Mouse (Mus musculus) right cerebral cortex, adult 2 months (tissue): ENCODE measurements around the gene Dab2ip.

Source experiments
- DNase-seq, 2 experiments: peaks; one replicate each; pipeline ENCODE4 v3.0.0; 2021 to 2022; ENCODE audit warnings: low spot score in 2 of 2

Gene Dab2ip

GRCm38 (mm10) chr2:35557911-35558825 is at the start of gene Dab2ip:
Gene Dab2ip (plus strand): TSS chr2:35558266.
- peak; percentile 77 to 82 for DNase-seq

GRCm38 (mm10) chr2:35508597-35509342 is 49.3 kb upstream of the Dab2ip start:
- DNase-seq: peak; percentile 70 to 83

GRCm38 (mm10) chr2:35509343-35509667 is 48.8 kb upstream of the Dab2ip start:
- DNase-seq: no peak

GRCm38 (mm10) chr2:35509888-35510287 is 48.2 kb upstream of the Dab2ip start:
- DNase-seq: no peak

- no peak for DNase-seq
These were observed 47.1 kb upstream of the Dab2ip start for GRCm38 (mm10) chr2:35510920-35511319.

- DNase-seq: no peak
These were observed 45.8 kb upstream of the Dab2ip start for GRCm38 (mm10) chr2:35512226-35512625.

- DNase-seq: peak in 1 of 2 experiments; percentile 14
These were observed 43.8 kb upstream of the Dab2ip start for GRCm38 (mm10) chr2:35514051-35514892.

GRCm38 (mm10) chr2:35526612-35527242 is 31.3 kb upstream of the Dab2ip start:
- DNase-seq: no peak

GRCm38 (mm10) chr2:35529086-35529485 is 29.0 kb upstream of the Dab2ip start:
- no peak for DNase-seq

GRCm38 (mm10) chr2:35529856-35530255 is 28.2 kb upstream of the Dab2ip start:
- DNase-seq: peak; percentile 46 to 55

- no peak for DNase-seq
These were observed 27.3 kb upstream of the Dab2ip start for GRCm38 (mm10) chr2:35530732-35531131.

GRCm38 (mm10) chr2:35533646-35534045 is 24.4 kb upstream of the Dab2ip start:
- no peak for DNase-seq

- peak; percentile 86 to 92 for DNase-seq
These were observed 18.6 kb upstream of the Dab2ip start for GRCm38 (mm10) chr2:35539276-35539972.

- no peak for DNase-seq
These were observed 17.3 kb upstream of the Dab2ip start for GRCm38 (mm10) chr2:35540798-35541197.

- peak; percentile 58 to 66 for DNase-seq
These were observed 13.3 kb upstream of the Dab2ip start for GRCm38 (mm10) chr2:35544717-35545116.

GRCm38 (mm10) chr2:35545125-35545590 is 12.9 kb upstream of the Dab2ip start:
- DNase-seq: no peak

- no peak for DNase-seq
These were observed 11.6 kb upstream of the Dab2ip start for GRCm38 (mm10) chr2:35546462-35546861.

- no peak for DNase-seq
These were observed 8.9 kb upstream of the Dab2ip start for GRCm38 (mm10) chr2:35549191-35549590.

- no peak for DNase-seq
These were observed 8.0 kb upstream of the Dab2ip start for GRCm38 (mm10) chr2:35550097-35550496.

GRCm38 (mm10) chr2:35556918-35557486 is 1.1 kb upstream of the Dab2ip start:
- DNase-seq: no peak
